Mouse (Mus musculus): ENCODE results near the gene 5830473C10Rik. TPM values are rescaled to one million over a fixed set of nuclear protein-coding genes. Genes with fewer than 3 reads are reported as not detected.

5830473C10Rik gene
- polyA plus RNA-seq, 1 experiment from 2014 or later: 0.35 TPM

GRCm38 (mm10) chr5:90628530-90628929, 67.6 kb downstream of the 5830473C10Rik start:
- 71% methylated on average over 1 of the region's 1 CpGs for WGBS
- no peaks in the 10 kb centered on the region for H3K4me1 ChIP-seq (replicated peaks; ENCODE audit: control insufficient read depth, insufficient read depth, low read length)
- ATAC-seq: no peak
- no peaks in the 10 kb centered on the region for H3K9me3 ChIP-seq (ENCODE audit: control insufficient read depth)
- H3K4me3 ChIP-seq (ENCODE audit: low read depth, low read length): no peak overlapping the region
- no peak overlapping the region for H3K27ac ChIP-seq (ENCODE audit: low read depth, low read length)
- no peak overlapping the region for H3K4me2 ChIP-seq (replicated peaks; ENCODE audit: low read depth)
- H3K36me3 ChIP-seq (ENCODE audit: control insufficient read depth, insufficient read depth): peaks cover 10% of the 10 kb centered on the region; the same call in 1 of the 2 replicates
- TF ChIP-seq CTCF (IDR thresholded peaks at IDR 0.05; ENCODE audit: low read depth): no peak
- H3K27me3 ChIP-seq (replicated peaks; ENCODE audit: control insufficient read depth, insufficient read depth, low read length): no peaks in the 10 kb centered on the region
- H3K9ac ChIP-seq (ENCODE audit: low read depth, low read length): no peak overlapping the region

DNA sequence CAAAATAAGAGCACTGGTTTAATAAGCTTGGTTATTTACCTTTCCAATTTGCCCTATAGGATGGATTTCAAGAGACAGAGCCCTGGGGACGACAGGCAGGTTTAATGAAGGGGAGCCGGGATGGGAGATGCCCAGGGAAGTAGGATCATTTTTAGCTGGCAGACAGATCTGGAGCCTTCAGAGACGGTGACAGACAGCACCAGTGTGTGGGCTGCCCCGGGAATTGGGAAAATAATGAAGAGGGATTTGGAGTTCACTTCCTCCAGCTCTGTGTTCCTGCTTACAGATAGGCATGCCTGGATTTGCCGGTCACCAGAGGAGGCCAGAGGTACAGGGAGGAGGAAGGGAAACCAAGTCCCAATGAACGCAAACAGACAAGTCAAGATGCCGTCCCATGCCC, 74.0 kb downstream of the 5830473C10Rik start:
- Histone ChIP-seq H3K27ac (ENCODE audit: low read depth, low read length) (no peak overlapping the region), H3K9ac (ENCODE audit: low read depth, low read length) (no peak overlapping the region), H3K4me1 (replicated peaks; ENCODE audit: control insufficient read depth, insufficient read depth, low read length) (no peaks in the 10 kb centered on the region), H3K27me3 (replicated peaks; ENCODE audit: control insufficient read depth, insufficient read depth, low read length) (no peaks in the 10 kb centered on the region), H3K4me3 (ENCODE audit: low read depth, low read length) (no peak overlapping the region), H3K4me2 (replicated peaks; ENCODE audit: low read depth) (no peak overlapping the region), H3K9me3 (ENCODE audit: control insufficient read depth) (no peaks in the 10 kb centered on the region), H3K36me3 (ENCODE audit: control insufficient read depth, insufficient read depth) (no peaks in the 10 kb centered on the region)
- no peak for TF ChIP-seq CTCF (IDR thresholded peaks at IDR 0.05; ENCODE audit: low read depth)
- ATAC-seq: no peak
- WGBS: 89% methylated on average over 7 of the region's 7 CpGs

DNA sequence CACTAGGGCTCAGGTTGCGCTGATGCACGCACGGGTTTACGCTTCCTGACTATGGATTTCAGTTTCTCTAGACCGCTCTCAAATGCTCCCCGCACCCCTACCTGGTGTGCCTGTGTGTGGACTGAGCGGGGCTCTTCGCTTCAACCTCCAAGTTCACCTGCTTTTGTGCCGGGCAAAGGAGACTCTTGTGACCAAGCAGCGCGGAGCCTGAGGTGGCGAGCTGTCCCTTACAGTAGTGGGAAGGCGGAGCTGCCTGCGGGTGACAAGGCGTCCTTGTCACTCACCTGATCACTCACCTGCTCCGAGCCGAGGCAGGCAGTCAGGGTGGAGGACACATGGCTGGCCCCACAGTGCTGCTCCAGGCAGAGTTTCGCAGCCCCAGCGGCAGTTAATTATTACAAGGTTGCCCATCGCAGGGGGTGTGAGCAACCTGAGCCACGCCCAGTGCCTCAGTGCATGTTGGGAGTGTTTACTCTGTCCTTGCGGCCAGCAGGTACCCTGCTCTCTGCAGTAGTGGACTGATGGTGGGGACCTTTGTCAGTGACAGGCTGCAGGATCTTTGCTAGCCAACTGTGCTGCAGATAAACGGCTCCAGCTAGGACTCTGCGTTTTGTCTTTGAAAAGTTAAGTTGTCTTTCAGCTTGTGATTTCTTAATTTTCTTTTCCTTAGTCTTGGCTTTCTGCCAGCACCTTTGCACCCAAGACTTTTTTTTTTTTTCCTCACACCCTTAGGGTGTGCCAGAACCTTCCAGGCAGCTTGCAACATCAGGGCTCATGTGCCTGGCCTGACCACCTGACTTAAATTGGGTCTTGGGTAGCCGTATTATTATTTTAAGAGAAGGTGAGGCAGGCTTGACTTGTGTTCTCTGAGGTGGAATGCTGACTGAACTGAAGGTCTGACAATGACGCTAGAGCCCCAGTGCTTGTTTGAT, 79.6 kb downstream of the 5830473C10Rik start, which contains the start of gene Rassf6:
TSS of gene Rassf6 (minus strand) at position 372 of the 932 bp plus-strand sequence.
- peak within 1 kb of the TSS; percentile 90 for H3K27ac ChIP-seq (ENCODE audit: low read depth, low read length)
- H3K4me1 ChIP-seq (replicated peaks; ENCODE audit: control insufficient read depth, insufficient read depth, low read length): no peaks in the 10 kb centered on the region
- no peaks in the 10 kb centered on the region for H3K9me3 ChIP-seq (ENCODE audit: control insufficient read depth)
- no peaks in the 10 kb centered on the region for H3K27me3 ChIP-seq (replicated peaks; ENCODE audit: control insufficient read depth, insufficient read depth, low read length)
- peak within 1 kb of the TSS; percentile 65 for H3K4me2 ChIP-seq (replicated peaks; ENCODE audit: low read depth)
- peak; percentile 96 for ATAC-seq
- H3K9ac ChIP-seq (ENCODE audit: low read depth, low read length): peak within 1 kb of the TSS; percentile 71
- no peak for TF ChIP-seq CTCF (IDR thresholded peaks at IDR 0.05; ENCODE audit: low read depth)
- H3K4me3 ChIP-seq (ENCODE audit: low read depth, low read length): peak within 1 kb of the TSS; percentile 49
- H3K36me3 ChIP-seq (ENCODE audit: control insufficient read depth, insufficient read depth): no peaks in the 10 kb centered on the region
- 9% methylated on average over 26 of the region's 26 CpGs for WGBS

- ATAC-seq: peak; percentile 85
These were observed 80.3 kb downstream of the 5830473C10Rik start for GRCm38 (mm10) chr5:90641218-90641610.

GRCm38 (mm10) chr5:90645579-90645978, 84.7 kb downstream of the 5830473C10Rik start:
- Histone ChIP-seq H3K4me1 (replicated peaks; ENCODE audit: control insufficient read depth, insufficient read depth, low read length) (0 out of 2 replicates have a peak, but pooled peaks cover 5% of the 10 kb centered on the region), H3K4me2 (replicated peaks; ENCODE audit: low read depth) (no peak overlapping the region), H3K4me3 (ENCODE audit: low read depth, low read length) (no peak overlapping the region), H3K9me3 (ENCODE audit: control insufficient read depth) (no peaks in the 10 kb centered on the region), H3K9ac (ENCODE audit: low read depth, low read length) (no peak overlapping the region), H3K27me3 (replicated peaks; ENCODE audit: control insufficient read depth, insufficient read depth, low read length) (no peaks in the 10 kb centered on the region), H3K36me3 (ENCODE audit: control insufficient read depth, insufficient read depth) (no peaks in the 10 kb centered on the region), H3K27ac (ENCODE audit: low read depth, low read length) (no peak overlapping the region)
- no peak for ATAC-seq
- no peak for TF ChIP-seq CTCF (IDR thresholded peaks at IDR 0.05; ENCODE audit: low read depth)
- 65% methylated on average over 3 of the region's 3 CpGs for WGBS

More at GRCm38 (mm10) chr5:90641218-90641610, 80.3 kb downstream of the 5830473C10Rik start:
- H3K9ac ChIP-seq (ENCODE audit: low read depth, low read length): 0 out of 2 replicates have a peak overlapping the region, but pooled peaks have one; percentile 4
- H3K4me3 ChIP-seq (ENCODE audit: low read depth, low read length): peak overlapping the region; percentile 49; the same call in 1 of the 2 replicates
- TF ChIP-seq CTCF (IDR thresholded peaks at IDR 0.05; ENCODE audit: low read depth): no peak
- no peaks in the 10 kb centered on the region for H3K9me3 ChIP-seq (ENCODE audit: control insufficient read depth)
- H3K27me3 ChIP-seq (replicated peaks; ENCODE audit: control insufficient read depth, insufficient read depth, low read length): no peaks in the 10 kb centered on the region
- H3K4me1 ChIP-seq (replicated peaks; ENCODE audit: control insufficient read depth, insufficient read depth, low read length): no peaks in the 10 kb centered on the region
- peak overlapping the region; percentile 90 for H3K27ac ChIP-seq (ENCODE audit: low read depth, low read length)
- H3K4me2 ChIP-seq (replicated peaks; ENCODE audit: low read depth): peak overlapping the region; percentile 65
- no peaks in the 10 kb centered on the region for H3K36me3 ChIP-seq (ENCODE audit: control insufficient read depth, insufficient read depth)
- WGBS: 7% methylated on average over 10 of the region's 10 CpGs

DNA sequence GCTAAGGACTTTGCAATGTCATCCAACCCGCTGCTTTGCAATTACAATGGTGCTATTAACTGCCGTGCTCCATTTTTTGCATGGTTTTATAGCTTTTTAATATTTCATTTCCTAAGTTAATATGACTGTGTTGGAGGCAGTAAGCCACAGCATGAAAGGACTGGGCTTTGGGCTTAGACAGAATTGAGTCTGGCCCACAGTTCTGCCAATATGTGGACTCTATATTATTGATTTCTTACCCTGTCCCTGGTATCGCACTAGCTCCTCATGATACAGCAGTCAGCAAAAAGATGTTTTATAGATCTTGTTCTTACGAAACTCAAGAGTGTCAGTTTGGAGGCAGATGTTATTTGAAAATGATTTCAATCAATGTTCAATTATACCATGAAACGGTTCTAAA, 85.5 kb downstream of the 5830473C10Rik start:
- TF ChIP-seq CTCF (IDR thresholded peaks at IDR 0.05; ENCODE audit: low read depth): no peak
- Histone ChIP-seq H3K27ac (ENCODE audit: low read depth, low read length) (no peak overlapping the region), H3K4me1 (replicated peaks; ENCODE audit: control insufficient read depth, insufficient read depth, low read length) (0 out of 2 replicates have a peak, but pooled peaks cover 5% of the 10 kb centered on the region), H3K9me3 (ENCODE audit: control insufficient read depth) (no peaks in the 10 kb centered on the region), H3K27me3 (replicated peaks; ENCODE audit: control insufficient read depth, insufficient read depth, low read length) (no peaks in the 10 kb centered on the region), H3K36me3 (ENCODE audit: control insufficient read depth, insufficient read depth) (no peaks in the 10 kb centered on the region), H3K4me2 (replicated peaks; ENCODE audit: low read depth) (no peak overlapping the region), H3K9ac (ENCODE audit: low read depth, low read length) (no peak overlapping the region), H3K4me3 (ENCODE audit: low read depth, low read length) (no peak overlapping the region)
- ATAC-seq: no peak
- 64% methylated on average over 5 of the region's 5 CpGs for WGBS

Other genes starting within 250 kb of the 5830473C10Rik start
- 19.3 and 23.3 TPM in 2 replicates for gene Ankrd17, start 194.5 kb upstream of the 5830473C10Rik start, polyA plus RNA-seq (2015; fragmentation: Nextera tagmentation; extraction: Ambion mirVana)
- gene Gm9958, start 193.9 kb upstream of the 5830473C10Rik start, polyA plus RNA-seq (2015; fragmentation: Nextera tagmentation; extraction: Ambion mirVana): 3.0 and 3.3 TPM in 2 replicates
- 0.99 and 1.1 TPM in 2 replicates for gene Alb, start 100.2 kb upstream of the 5830473C10Rik start, polyA plus RNA-seq (2015; fragmentation: Nextera tagmentation; extraction: Ambion mirVana)
- gene Afp, start 70.4 kb upstream of the 5830473C10Rik start, polyA plus RNA-seq (2015; fragmentation: Nextera tagmentation; extraction: Ambion mirVana): 541 and 696 TPM in 2 replicates
- 8.2 and 9.4 TPM in 2 replicates for gene Afm, start 42.2 kb upstream of the 5830473C10Rik start, polyA plus RNA-seq (2015; fragmentation: Nextera tagmentation; extraction: Ambion mirVana)
- 28.7 and 30.7 TPM in 2 replicates for gene Rassf6, start 79.5 kb downstream of the 5830473C10Rik start, polyA plus RNA-seq (2015; fragmentation: Nextera tagmentation; extraction: Ambion mirVana)
- gene Cxcl5, start 198.3 kb downstream of the 5830473C10Rik start, polyA plus RNA-seq (2015; fragmentation: Nextera tagmentation; extraction: Ambion mirVana): 0.96 and 1.2 TPM in 2 replicates
- 0.33 and 0.56 TPM in 2 replicates for gene Ppbp, start 207.4 kb downstream of the 5830473C10Rik start, polyA plus RNA-seq (2015; fragmentation: Nextera tagmentation; extraction: Ambion mirVana)
- gene Pf4, start 211.3 kb downstream of the 5830473C10Rik start, polyA plus RNA-seq (2015; fragmentation: Nextera tagmentation; extraction: Ambion mirVana): 58.0 and 64.6 TPM in 2 replicates
- gene Cxcl3, start 225.0 kb downstream of the 5830473C10Rik start, polyA plus RNA-seq (2015; fragmentation: Nextera tagmentation; extraction: Ambion mirVana): not detected in 2 replicates
- gene Cxcl15, start 233.4 kb downstream of the 5830473C10Rik start, polyA plus RNA-seq (2015; fragmentation: Nextera tagmentation; extraction: Ambion mirVana): 0.56 and 0.69 TPM in 2 replicates

All from intestine, postnatal 0 days (tissue).